Mouse (Mus musculus) lung, adult 2 months (tissue): ENCODE data around the gene Fasn.

Experiments
- CTCF ChIP-seq: fragments of 200-500 bp; IDR thresholded peaks from 2 replicates; pipeline ENCODE4 v1.5.1; 2011; ENCODE audit warnings: mild to moderate bottlenecking, low read length, control low read depth; ENCODE audit not compliant: insufficient read depth
- POLR2A ChIP-seq: fragments of 200-500 bp; IDR thresholded peaks from 2 replicates; pipeline ENCODE4 v1.6.1; 2011; ENCODE audit warnings: low read depth, mild to moderate bottlenecking, control low read depth, low read length, borderline replicate concordance; ENCODE audit errors: extremely low read depth

GRCm38 (mm10) chr11:120829757-120830532 lies 5.6 kb upstream of the Fasn start:
- no peak for TF ChIP-seq CTCF
- no peak for TF ChIP-seq POLR2A
